Mouse (Mus musculus): ENCODE measurements around the gene Cyp4f17. TPM values are rescaled to one million over a fixed set of nuclear protein-coding genes. Genes with fewer than 3 reads are reported as not detected.
"Not testable (repeated sequence)": the region's sequence is repeated elsewhere in the genome, so short reads cannot be mapped to it uniquely, and the experiment has no call there.

Cyp4f17 gene
- polyA plus RNA-seq, 1 experiment from 2014 or later, result 13.8 TPM

DNA sequence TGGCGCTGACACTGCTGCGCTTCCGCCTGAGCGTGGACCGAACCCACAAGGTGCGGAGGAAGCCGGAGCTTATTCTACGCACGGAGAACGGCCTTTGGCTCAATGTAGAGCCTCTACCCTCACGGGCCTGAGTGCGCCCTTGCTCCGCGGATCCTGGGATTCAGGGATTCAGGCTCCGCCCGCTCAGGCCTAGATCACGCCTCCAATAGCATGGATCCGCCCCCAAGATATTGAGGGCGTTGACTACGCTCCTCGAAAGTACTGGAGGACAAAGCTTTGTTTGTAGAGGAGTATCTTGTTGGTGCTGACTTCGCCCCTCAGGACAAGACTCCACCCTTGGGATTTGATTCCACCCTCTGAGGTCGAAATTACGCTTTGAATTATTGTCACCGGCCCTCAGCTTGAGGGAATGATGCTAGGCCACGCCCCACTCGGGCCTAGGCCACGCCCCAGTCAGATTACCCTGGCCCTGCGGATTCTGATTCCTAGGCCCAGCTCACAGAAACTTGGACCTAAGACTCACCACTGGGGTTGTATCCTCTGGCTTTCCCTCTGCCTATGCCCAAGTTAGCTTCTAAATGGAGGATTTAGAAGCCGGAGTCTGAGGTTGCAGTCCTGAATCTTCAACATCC lies 13.4 kb upstream of the Cyp4f17 start:
- peak overlapping the region; percentile 30 for H3K4me3 ChIP-seq (replicated peaks)
- H3K4me2 ChIP-seq, result peak overlapping the region; percentile 52
- peaks cover 15% of the 10 kb centered on the region for H3K9me3 ChIP-seq
- H3K27me3 ChIP-seq, result peaks cover 35% of the 10 kb centered on the region
- 9% methylated on average over 30 of the region's 30 CpGs for WGBS
- peak overlapping the region; percentile 34; the same call in 1 of the 2 replicates for H3K9ac ChIP-seq (replicated peaks)
- no peaks in the 10 kb centered on the region for H3K36me3 ChIP-seq
- no peak for ATAC-seq (ENCODE audit: insufficient number of reproducible peaks, insufficient read depth, low FRiP score, low TSS enrichment, low read depth)
- H3K4me1 ChIP-seq (replicated peaks), result no peaks in the 10 kb centered on the region
- H3K27ac ChIP-seq, result no peak overlapping the region

DNA sequence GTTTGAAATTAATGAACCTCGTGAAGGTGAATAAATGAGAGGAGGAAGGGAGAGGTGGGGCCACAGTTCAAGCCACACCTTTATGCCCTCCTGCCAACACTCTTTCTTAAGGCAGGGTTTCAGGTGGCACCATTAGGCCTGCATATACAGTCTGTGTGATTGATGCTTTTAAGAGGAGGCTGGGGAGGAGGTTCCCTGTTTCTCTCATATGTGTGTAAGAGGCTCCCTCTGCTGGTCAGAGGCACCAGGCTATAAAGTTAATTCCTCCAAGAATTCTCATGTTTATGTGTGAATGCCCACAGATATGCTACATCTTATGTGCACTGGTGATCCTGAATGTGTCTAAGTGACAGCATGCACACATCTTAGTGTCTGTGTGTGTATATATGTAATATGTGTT lies 11.2 kb upstream of the Cyp4f17 start:
- Histone ChIP-seq H3K36me3 (no peaks in the 10 kb centered on the region), H3K9me3 (peaks cover 15% of the 10 kb centered on the region), H3K27ac (no peak overlapping the region), H3K4me2 (no peak overlapping the region), H3K27me3 (peaks cover 33% of the 10 kb centered on the region), H3K9ac (replicated peaks) (no peak overlapping the region), H3K4me3 (replicated peaks) (no peak overlapping the region), H3K4me1 (replicated peaks) (no peaks in the 10 kb centered on the region)
- ATAC-seq (ENCODE audit: insufficient number of reproducible peaks, insufficient read depth, low FRiP score, low TSS enrichment, low read depth), result peak; percentile 71; the same call in 1 of the 2 replicates
- 63% methylated on average over 1 of the region's 1 CpGs for WGBS

DNA sequence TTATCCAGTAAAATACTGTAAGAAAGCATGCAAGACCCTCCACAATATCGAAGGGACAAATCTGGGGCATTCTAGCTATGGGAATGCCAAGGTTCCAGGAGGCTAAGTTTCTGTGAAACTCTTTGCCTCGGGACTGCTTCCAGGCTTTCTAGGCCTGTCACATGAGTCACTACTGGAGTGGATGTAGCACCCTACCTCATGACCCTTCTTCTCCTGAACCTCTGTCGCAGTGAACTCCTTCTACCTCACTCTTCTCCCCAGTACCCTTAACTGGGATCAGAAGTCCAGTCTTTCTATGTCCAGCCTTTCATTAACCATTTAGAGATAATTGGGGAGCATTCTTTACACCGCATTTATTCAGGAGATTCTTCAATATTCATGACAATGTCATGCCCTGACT lies 5.3 kb upstream of the Cyp4f17 start:
- H3K9ac ChIP-seq (replicated peaks); H3K27ac ChIP-seq; H3K36me3 ChIP-seq; H3K4me3 ChIP-seq (replicated peaks); H3K4me1 ChIP-seq (replicated peaks); ATAC-seq (ENCODE audit: insufficient number of reproducible peaks, insufficient read depth, low FRiP score, low TSS enrichment, low read depth); H3K27me3 ChIP-seq; H3K4me2 ChIP-seq: not testable (repeated sequence)
- H3K9me3 ChIP-seq, result peaks cover 11% of the 10 kb centered on the region
- 85% methylated on average over 4 of the region's 4 CpGs for WGBS

DNA sequence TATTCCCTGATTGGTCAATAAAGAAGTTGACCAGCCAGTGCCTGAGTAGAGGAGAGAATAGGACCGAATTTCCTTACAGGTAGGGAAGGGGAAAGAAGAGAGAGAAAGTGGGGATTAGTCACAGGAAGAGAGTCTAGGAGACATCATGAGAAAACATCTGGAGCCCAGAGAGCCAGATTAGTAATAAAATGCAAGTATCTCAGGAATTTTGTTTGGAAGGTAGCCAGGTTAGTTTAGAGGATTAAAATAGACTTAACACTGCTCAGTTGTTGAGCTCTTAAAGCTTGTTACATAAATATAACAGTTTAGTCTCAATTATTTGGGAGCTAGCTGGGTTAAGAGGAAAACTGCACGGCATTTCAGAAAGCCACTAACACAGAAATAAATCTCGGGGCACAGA lies 4.8 kb upstream of the Cyp4f17 start:
- Histone ChIP-seq H3K4me2 (no peak overlapping the region), H3K27me3 (no peaks in the 10 kb centered on the region), H3K9ac (replicated peaks) (no peak overlapping the region), H3K4me3 (replicated peaks) (no peak overlapping the region), H3K4me1 (replicated peaks) (no peaks in the 10 kb centered on the region; the same call in 1 of the 2 replicates), H3K27ac (no peak overlapping the region), H3K9me3 (peaks cover 6% of the 10 kb centered on the region), H3K36me3 (no peaks in the 10 kb centered on the region)
- 44% methylated on average over 3 of the region's 3 CpGs for WGBS
- ATAC-seq (ENCODE audit: insufficient number of reproducible peaks, insufficient read depth, low FRiP score, low TSS enrichment, low read depth), result no peak

DNA sequence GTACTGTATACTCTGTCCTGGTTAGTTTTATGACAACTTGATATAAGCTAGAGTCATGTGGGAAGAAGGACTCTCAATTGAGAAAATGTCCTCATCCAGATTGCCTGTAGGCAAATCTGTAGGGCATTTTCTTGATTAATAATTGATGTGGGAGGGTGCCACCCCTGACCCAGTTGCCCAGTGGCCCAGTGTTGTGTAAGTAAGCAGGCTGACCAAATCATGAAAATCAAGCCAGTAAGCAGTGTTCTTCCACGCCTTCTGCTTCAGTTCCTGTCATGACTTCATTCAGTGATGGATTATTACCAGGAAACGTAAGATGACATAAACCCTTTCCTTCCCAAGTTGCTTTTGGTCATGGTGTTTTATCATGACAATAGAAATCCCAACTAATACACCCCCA lies 2.7 kb upstream of the Cyp4f17 start:
- 77% methylated on average over 2 of the region's 2 CpGs for WGBS
- Histone ChIP-seq H3K36me3 (peaks cover 2% of the 10 kb centered on the region; the same call in 1 of the 2 replicates), H3K27ac (no peak overlapping the region), H3K4me1 (replicated peaks) (peaks cover 10% of the 10 kb centered on the region), H3K4me2 (no peak overlapping the region), H3K9me3 (no peaks in the 10 kb centered on the region), H3K4me3 (replicated peaks) (no peak overlapping the region), H3K27me3 (no peaks in the 10 kb centered on the region), H3K9ac (replicated peaks) (no peak overlapping the region)
- no peak for ATAC-seq (ENCODE audit: insufficient number of reproducible peaks, insufficient read depth, low FRiP score, low TSS enrichment, low read depth)

DNA sequence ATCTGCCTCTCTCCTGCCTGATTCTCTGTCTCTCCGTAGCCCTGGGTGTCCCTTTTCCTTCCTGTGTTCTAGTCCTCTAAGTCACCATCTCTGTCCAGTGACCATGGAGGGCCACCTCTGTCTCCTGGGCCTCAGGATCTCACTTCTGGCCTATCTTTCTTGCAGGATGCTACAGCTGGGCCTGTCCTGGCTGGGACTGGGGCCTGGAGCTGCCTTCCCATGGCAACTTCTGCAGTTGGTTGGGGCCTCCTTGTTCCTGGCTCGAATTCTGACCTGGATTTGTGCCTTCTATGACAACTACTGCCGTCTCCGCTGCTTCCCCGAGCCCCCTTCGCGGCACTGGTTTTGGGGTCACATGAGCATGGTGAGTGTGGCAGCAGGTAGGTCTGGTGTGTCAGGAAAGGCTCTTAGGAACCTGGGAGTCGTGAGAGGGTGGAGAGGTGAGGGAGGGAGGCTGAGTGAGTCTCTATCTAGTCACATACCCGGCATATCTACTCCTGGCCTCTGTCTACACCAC lies 937 bp downstream of the Cyp4f17 start:
- WGBS, result 40% methylated on average over 9 of the region's 9 CpGs
- H3K4me2 ChIP-seq, result peak overlapping the region; percentile 87
- 0 out of 2 replicates have a peak, but pooled peaks have one; percentile 63 for ATAC-seq (ENCODE audit: insufficient number of reproducible peaks, insufficient read depth, low FRiP score, low TSS enrichment, low read depth)
- peaks cover 20% of the 10 kb centered on the region for H3K36me3 ChIP-seq
- peak overlapping the region; percentile 94 for H3K27ac ChIP-seq
- H3K27me3 ChIP-seq, result no peaks in the 10 kb centered on the region
- H3K4me3 ChIP-seq (replicated peaks), result peak overlapping the region; percentile 52
- H3K9ac ChIP-seq (replicated peaks), result peak overlapping the region; percentile 74
- H3K9me3 ChIP-seq, result no peaks in the 10 kb centered on the region
- peaks cover 10% of the 10 kb centered on the region for H3K4me1 ChIP-seq (replicated peaks)

DNA sequence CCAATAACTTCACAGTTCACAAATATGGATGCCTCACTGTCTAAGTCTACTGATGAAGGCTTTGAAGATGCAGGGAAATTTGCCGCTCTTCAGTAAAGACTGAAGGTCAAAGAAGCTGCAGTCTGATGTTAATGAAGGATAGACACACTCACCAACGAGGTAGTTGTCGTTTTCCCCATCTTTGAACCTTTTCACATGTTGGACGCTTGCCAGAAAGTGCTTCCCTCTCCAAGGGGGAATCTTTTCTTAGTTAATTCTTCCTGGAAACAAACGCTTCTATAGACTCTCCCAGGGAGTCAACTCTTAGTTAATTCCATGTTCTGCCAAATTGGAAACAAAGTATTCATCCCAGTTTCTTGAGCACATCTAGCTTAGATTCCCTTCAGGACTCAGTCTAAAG lies 10.3 kb downstream of the Cyp4f17 start:
- Histone ChIP-seq H3K27me3 (no peaks in the 10 kb centered on the region), H3K36me3 (peaks cover 37% of the 10 kb centered on the region; the same call in 1 of the 2 replicates), H3K4me2 (no peak overlapping the region), H3K9ac (replicated peaks) (no peak overlapping the region), H3K4me3 (replicated peaks) (no peak overlapping the region), H3K27ac (no peak overlapping the region), H3K9me3 (no peaks in the 10 kb centered on the region), H3K4me1 (replicated peaks) (no peaks in the 10 kb centered on the region)
- ATAC-seq (ENCODE audit: insufficient number of reproducible peaks, insufficient read depth, low FRiP score, low TSS enrichment, low read depth), result no peak
- 88% methylated on average over 5 of the region's 5 CpGs for WGBS

DNA sequence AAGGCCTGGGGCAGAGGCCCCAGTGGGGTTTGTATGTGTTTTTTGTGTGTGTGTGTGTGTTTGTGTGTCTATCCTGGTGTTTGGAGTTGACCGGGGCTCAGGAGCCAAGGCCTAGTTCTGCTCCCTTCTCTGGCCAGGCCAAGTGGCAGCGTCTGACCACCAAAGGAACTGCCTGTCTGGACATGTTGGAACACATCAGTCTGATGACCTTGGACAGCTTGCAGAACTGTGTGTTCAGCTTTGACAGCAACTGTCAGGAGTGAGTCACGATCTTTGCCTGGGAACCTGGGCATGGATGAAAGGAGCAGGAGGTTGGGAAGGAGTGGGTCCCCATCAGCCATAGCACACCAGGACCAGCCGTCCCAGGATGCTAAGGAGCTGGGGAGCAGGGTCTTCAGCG lies 16.1 kb downstream of the Cyp4f17 start:
- no peak overlapping the region for H3K9ac ChIP-seq (replicated peaks)
- no peak overlapping the region for H3K27ac ChIP-seq
- no peaks in the 10 kb centered on the region for H3K27me3 ChIP-seq
- WGBS, result 91% methylated on average over 5 of the region's 5 CpGs
- H3K4me1 ChIP-seq (replicated peaks), result no peaks in the 10 kb centered on the region
- peaks cover 72% of the 10 kb centered on the region for H3K36me3 ChIP-seq
- no peak overlapping the region for H3K4me2 ChIP-seq
- ATAC-seq (ENCODE audit: insufficient number of reproducible peaks, insufficient read depth, low FRiP score, low TSS enrichment, low read depth), result no peak
- no peak overlapping the region for H3K4me3 ChIP-seq (replicated peaks)
- H3K9me3 ChIP-seq, result no peaks in the 10 kb centered on the region

DNA sequence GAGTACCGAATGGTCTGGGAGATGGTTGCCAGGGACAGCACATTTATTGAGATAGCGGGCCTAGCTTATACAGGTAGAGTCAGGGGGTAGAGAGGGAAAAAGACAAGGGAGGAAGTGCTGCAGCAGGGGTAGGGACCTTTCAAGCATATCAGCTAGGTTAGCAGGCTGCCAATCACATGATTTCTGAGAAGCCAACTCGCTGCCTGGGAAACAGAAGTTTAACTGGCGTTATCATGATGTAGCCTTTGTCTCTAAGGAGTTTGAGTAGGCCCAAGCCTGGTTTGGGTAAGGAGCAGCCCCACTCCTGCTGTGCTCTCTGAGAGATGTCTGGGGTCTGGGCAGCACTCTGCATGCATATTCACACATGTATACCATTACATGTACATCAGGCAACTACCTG lies 16.5 kb downstream of the Cyp4f17 start:
- H3K27ac ChIP-seq, result no peak overlapping the region
- WGBS, result 92% methylated on average over 4 of the region's 4 CpGs
- no peak overlapping the region for H3K9ac ChIP-seq (replicated peaks)
- no peaks in the 10 kb centered on the region for H3K27me3 ChIP-seq
- H3K4me1 ChIP-seq (replicated peaks), result no peaks in the 10 kb centered on the region
- no peak for ATAC-seq (ENCODE audit: insufficient number of reproducible peaks, insufficient read depth, low FRiP score, low TSS enrichment, low read depth)
- H3K4me3 ChIP-seq (replicated peaks), result no peak overlapping the region
- no peaks in the 10 kb centered on the region for H3K9me3 ChIP-seq
- H3K36me3 ChIP-seq, result peaks cover 75% of the 10 kb centered on the region
- H3K4me2 ChIP-seq, result no peak overlapping the region

DNA sequence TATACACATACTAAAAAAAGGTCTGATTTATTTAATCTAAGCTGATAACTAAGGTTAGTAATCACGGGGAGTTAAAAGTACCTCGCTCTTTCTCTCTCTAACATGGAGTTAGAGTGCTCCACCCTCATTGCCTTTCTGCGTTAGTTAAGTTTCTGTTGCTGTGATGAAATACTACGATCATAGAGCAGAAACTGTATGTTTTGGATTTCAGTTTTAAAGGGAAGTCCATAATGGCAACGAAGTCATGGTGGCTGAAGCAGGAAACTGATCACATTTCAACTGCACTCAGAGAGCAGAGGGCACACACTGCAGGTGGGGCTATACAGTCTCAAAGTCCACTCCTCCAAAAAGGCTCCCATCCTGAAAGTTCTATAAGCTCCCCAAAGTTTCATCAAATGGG lies 17.0 kb downstream of the Cyp4f17 start:
- no peaks in the 10 kb centered on the region for H3K27me3 ChIP-seq
- no peak overlapping the region for H3K4me3 ChIP-seq (replicated peaks)
- H3K9me3 ChIP-seq, result no peaks in the 10 kb centered on the region
- H3K27ac ChIP-seq, result no peak overlapping the region
- H3K4me1 ChIP-seq (replicated peaks), result no peaks in the 10 kb centered on the region
- peaks cover 76% of the 10 kb centered on the region for H3K36me3 ChIP-seq
- WGBS, result 86% methylated on average over 5 of the region's 5 CpGs
- no peak overlapping the region for H3K4me2 ChIP-seq
- H3K9ac ChIP-seq (replicated peaks), result no peak overlapping the region
- no peak for ATAC-seq (ENCODE audit: insufficient number of reproducible peaks, insufficient read depth, low FRiP score, low TSS enrichment, low read depth)

DNA sequence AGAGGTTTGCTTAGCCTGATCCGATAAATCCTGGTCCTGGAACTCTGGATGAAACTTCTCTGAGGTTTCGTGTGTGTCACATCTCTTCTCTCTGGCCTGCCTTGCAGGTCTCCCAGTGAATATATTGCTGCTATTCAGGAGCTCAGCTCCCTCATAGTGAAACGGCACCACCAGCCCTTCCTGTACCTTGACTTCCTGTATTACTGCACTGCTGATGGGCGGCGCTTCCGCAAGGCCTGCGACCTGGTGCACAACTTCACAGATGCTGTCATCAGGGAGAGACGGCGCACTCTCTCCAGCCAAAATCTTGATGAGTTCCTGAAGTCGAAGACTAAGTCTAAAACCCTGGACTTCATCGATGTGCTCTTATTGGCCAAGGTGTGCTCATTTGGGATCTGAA lies 18.0 kb downstream of the Cyp4f17 start:
- Histone ChIP-seq H3K27ac (no peak overlapping the region), H3K36me3 (peaks cover 72% of the 10 kb centered on the region), H3K9ac (replicated peaks) (no peak overlapping the region), H3K9me3 (no peaks in the 10 kb centered on the region), H3K4me3 (replicated peaks) (no peak overlapping the region), H3K4me2 (no peak overlapping the region), H3K4me1 (replicated peaks) (peaks cover 7% of the 10 kb centered on the region; the same call in 1 of the 2 replicates), H3K27me3 (no peaks in the 10 kb centered on the region)
- no peak for ATAC-seq (ENCODE audit: insufficient number of reproducible peaks, insufficient read depth, low FRiP score, low TSS enrichment, low read depth)
- 90% methylated on average over 11 of the region's 11 CpGs for WGBS

DNA sequence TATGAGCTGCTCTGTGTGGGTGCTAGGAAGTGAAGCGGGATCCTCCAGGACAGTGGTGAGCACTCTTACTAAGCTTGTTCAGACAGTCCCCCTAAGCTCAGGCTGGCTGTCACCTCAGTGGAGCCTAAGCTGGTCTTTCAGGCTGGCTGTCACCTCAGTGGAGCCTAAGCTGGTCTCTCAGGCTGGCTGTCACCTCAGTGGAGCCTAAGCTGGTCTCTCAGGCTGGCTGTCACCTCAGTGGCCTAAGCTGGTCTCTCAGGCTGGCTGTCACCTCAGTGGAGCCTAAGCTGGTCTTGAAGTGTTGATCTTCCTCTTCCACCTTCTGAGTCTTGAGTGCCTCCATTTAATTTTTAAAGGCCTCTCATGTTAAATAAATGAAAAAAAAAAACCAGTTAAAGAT lies 20.5 kb downstream of the Cyp4f17 start:
- H3K27me3 ChIP-seq; H3K4me1 ChIP-seq (replicated peaks); H3K4me3 ChIP-seq (replicated peaks); H3K9ac ChIP-seq (replicated peaks); H3K4me2 ChIP-seq; ATAC-seq (ENCODE audit: insufficient number of reproducible peaks, insufficient read depth, low FRiP score, low TSS enrichment, low read depth); H3K27ac ChIP-seq; H3K9me3 ChIP-seq: not testable (repeated sequence)
- 82% methylated on average over 1 of the region's 1 CpGs for WGBS
- H3K36me3 ChIP-seq, result peaks cover 54% of the 10 kb centered on the region

Data from limb, embryonic 12.5 days (tissue).